Mouse (Mus musculus) G1E (cell line): Measurements from ENCODE around the gene Commd2.

ENCODE experiments used
- CTCF ChIP-seq: IDR thresholded peaks from 2 replicates; pipeline ENCODE4 v1.5.1; 2012; ENCODE audit warnings: low read depth, low read length, inconsistent platforms, mixed read lengths
- GATA1 ChIP-seq: IDR thresholded peaks from 2 replicates; pipeline ENCODE4 v1.6.1; 2012; ENCODE audit warnings: borderline replicate concordance, low read length, inconsistent platforms, mixed read lengths

DNA sequence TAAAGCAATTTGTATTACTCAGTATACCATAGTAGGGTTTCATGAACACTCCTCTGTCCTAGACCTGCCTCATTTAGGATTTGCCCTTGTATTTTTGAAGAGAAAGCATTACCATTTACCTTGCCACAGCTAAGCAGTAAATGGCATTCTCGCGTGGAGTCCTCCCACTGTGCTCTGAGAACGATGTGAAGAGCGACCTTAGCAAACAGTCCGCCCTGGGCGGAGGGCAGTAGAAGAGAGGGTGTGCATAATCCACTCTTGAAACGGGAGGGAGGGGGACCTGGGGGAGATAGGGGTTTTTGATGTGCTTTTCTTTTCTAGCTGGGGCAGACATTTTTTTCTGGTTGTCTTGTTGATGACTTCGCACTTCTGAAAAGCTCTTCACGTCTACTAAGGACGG is 13.2 kb upstream of the Commd2 start:
- TF ChIP-seq GATA1 (no peak), CTCF (no peak)
